Mouse (Mus musculus) adrenal gland, postnatal 4 days (tissue): ENCODE measurements at regions not wholly inside any gene's neighbourhood (a gene's known extent, or its start where the extent isn't known, plus 50 kb on each side); places are given as distances from the start of the nearest gene placed in this dataset.

Source experiments
- DNase-seq, 2 experiments: peaks; one replicate each; pipeline ENCODE4 v3.0.0; 2021 to 2022; ENCODE audit warnings: low spot score in 2 of 2, mixed read lengths in 2 of 2

DNA sequence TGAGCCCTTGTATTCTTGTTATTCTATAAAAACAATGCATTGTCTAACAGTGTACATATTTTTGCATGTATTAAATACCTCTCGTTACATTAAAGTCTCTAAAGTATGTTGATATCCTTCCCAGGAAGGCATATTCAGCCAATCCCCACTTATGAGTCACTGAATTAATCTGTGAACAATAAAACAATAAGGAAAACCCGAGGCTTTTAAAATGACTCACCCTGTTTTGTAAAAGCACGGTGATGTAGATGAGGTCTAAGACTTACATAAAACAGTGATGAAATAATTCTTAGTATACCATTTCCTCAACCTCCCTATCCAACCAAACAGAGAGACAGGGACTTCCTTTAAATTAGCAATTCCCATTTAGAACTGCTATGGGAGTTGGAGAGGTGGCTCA, 95.8 kb downstream of the Asb7 start:
- no peak for DNase-seq

DNA sequence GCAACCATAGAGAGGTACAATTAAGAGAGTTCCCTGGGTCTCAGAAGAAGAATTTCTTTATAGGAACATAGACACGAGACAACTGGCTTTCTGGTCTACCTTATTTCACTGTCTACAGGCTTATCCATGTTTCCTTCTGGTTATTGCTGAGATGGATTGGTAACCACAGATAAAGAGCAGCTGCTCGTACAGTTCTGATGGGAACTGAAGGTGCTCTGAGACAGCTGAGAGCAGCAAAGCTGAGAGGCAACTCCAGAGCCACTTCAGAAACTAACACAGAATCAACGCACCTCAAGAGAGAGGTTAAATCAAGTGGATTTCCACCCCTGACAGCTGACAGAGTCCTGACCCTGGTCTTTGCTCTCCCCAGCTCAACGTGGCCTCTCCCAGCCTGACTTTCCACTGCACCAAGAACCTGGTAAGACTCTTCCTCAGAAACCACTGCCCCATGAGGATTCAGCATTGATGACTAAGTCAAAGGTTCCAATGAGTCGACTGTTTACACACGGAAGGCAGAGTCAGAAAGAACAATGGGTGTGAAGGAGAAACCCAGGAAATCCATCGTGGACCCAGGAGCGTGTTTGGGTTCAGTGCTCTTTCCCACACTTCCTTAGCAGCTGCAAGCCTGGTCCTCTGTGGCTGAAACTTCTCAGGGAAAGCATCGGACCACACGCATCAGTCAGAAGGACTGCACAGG, 97.7 kb downstream of the Asb7 start:
- no peak for DNase-seq

DNA sequence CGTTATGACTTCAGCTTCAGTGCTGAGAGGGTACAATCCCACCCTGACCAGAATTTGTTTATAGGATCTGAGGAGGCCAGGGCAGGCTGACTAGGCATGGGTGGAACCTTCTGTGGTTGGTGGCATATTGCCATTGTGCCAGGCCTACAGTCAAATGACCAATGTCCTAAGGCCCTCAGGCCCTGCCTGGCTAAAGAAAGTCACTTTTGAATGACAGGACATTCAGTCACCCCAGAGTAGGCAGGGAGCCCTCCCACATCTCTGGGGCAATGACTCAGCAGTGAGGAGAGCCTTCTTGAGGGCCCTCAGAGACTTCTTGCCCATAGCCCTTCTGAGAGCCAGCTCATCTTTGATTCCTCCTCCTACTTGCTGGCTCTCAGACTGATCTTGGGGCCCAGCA, 102.9 kb downstream of the Asb7 start:
- DNase-seq = no peak

DNA sequence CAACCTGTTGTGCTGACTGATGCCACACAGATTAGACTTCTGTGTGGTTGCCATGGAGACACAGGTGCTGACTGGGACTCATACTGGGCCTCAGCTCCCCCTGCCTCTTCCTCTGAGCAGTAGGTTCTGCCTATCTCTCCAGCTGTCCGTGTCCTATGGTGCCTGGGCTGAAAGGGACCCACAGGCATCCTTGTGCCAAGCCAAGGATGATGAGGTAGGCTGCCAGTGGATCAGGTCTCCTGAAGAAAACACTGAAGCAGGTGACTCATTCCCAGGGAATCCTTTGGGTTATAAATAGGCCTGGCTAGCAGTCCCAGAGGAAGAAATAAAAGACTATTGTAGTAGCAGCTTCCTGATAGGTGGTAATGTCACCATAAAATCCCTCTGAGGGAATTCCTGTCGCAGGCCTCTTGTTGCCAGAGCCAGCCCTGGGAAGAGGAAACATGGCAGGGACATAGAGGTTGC, 108.7 kb downstream of the Asb7 start:
- no peak for DNase-seq

DNA sequence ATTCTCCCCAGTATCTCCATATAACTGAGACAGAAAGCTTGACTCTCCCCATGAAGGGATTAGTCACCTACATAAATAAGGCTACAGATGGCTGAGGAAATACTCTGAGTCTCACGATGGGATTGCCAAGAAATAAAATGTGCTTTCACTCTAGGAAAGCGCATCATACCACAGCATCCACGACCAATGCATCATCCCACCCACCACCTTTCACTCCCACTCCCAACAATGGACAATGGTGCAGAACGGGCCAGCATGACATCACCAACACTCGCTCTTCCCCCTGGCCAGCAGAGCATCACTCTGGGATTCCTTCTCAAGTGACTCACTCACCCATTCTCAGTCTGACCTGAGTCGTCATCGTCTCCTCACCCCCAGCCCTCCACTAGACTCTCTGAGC, 113.1 kb downstream of the Asb7 start:
- no peak for DNase-seq

DNA sequence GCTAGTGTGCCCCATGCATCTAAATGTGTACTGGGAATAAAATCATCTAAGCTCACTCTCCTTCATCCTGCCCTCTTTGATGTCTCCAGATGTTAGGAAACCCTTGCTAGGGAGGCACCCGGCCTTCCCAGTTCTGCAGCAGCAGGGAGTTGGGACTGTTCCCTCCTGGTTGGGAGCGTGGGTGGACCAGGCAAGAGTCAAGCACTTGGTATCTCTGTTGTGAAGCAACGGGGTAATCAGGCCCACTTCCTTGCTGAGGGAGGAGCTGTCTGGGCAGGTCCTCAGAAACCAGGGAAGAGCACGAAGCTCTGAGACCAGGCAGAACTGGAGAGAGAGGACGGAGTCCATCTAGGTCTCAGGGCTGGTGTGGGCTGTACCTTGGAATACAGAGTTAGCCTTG, 117.9 kb downstream of the Asb7 start:
- DNase-seq = no peak

DNA sequence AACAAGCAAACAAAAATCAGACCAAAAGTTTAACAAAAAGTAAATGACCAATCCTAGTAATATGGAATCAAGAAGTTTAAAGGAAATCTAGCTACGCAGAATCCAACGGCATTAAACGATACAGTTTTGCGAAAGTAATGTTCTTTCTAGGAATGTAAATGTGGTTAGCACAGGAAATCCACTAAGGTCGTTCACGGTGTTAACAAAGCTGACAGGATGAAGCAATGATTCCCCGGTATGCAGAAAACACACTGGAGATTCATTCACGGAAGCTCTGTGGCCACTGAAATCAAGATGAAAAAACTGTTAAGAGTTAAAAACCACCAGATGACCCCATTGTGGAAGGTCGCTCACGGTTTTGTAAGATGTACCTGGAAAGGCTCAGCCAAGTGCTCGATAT, 120.4 kb upstream of the Aldh1a3 start:
- no peak for DNase-seq

DNA sequence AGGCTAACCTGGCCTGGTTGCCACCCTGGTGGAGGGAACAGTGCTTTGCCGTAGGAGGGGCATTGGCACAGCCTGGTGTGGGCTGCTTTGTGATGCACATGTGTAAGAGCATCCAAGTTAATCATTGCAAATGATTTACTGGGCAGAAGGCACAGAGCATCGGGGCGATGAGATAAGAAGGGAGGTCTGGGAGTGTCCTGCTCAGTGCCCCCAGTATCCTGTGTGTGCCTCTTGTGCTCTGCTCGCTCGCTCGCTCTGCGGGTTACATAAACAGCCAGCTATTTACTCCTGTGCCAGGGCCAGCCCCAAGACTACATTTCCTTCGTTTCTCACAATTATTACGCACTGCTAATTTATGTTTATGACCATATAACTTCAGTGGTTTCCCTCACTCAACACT, 117.9 kb upstream of the Aldh1a3 start:
- DNase-seq = no peak

DNA sequence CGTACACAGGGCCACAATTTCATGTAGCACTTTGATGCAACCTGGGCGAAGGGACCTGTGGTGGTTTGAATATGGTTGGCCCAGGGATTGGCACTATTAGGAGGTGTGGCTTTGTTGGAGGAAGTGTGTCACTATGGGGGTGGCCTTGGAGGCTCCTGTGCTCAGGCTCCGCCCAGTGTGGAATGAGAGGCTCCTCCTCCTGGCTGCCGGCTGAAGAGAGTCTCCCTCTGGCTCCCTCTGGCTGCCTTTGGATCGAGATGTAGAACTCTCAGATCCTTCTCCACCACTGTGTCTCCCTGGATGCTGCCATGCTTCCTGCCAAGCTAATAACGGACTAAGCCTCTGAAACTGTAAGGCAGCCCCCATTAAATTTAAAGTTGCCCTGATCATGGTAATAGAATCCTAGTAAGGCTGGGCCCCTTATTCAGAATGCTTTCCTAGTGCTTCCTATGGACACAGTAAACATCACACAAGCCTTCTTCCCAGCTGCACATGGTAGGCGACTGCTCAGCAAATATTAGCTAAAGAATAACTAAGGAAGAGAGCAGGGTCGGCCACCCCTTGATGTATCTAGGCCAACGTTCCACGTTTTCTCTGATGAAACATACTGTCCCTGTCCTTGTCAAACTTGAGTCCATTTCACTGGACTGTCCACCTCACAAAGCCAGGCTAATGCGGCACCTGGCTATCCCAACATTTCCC, 117.2 kb upstream of the Aldh1a3 start:
- no peak for DNase-seq

DNA sequence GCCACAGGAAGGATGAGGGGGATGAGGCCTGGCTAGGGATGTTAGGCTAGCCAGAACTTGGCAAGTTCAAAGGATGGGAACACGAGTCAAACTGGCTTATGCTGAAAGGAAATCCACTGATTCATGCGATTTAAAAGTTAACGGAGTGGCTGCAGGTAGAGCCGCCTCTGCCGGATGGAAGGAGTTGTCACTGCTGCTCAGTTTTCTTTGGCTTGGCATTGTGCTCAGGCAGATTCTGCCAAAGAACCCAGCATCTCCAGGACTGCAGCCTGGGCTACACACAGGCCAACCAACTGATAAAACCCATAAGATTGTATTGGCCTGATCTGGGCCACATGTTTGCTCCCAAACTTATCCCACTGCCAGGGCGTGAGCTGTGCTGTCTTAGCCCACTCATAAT, 105.3 kb upstream of the Aldh1a3 start:
- DNase-seq = no peak

DNA sequence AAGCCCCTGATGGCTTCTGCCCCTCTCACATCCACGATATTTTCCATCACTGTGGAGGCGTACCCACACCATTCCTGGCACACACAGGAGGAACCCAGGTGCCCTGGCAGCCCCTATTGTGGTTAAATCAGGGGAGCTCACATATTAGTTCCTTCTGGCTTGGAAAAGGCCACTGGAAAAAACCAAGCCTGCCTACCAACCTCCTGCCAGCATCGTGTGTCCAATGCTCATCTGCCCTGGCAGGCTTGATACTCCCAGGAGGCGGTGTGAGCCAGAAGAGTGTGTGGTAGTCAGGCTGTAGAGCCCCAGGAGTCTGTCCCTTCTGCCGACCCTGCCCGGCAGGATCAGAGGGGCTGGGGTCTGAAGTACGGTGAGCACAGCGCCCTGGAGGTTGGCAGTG, 104.7 kb upstream of the Aldh1a3 start:
- DNase-seq = no peak

DNA sequence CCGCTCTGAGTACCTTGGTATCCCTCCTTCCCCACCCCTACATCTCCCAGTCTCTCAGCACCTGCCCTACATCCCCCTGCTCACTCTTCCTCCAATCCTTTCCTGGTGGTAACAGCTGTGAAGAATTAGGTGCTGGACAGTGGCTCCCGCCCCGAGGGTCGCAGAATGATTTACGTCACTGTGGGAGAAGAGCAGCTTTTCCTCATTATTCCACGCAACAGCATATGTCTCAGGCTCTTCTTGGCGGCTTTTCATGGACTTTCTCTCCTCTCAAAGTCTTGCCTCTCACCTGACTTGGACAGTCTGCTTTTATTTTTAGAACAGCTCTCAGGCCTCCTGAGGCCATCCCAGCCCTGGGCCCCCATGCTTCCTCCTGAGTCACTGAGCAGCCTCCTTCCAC, 103.8 kb upstream of the Aldh1a3 start:
- no peak for DNase-seq

DNA sequence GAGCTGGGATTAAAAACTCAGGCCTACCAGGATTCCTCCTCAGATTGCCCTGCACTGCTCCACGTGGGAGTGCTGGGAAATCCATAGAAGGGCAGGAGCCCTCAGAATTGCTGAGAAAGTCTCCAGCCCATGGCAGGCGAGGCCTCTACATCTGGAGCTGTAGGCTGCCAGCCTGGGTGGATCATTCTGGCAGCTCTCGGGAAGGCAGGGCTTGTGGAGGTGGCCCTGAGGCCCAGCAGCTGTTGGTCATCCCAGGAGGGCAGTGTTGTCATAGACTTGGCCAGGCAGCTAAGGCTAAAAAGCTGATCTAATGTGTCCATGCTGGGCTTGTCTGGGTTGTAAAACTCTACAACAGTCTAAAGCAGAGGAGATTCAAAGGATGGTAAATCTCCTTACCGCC, 101.6 kb upstream of the Aldh1a3 start:
- DNase-seq = no peak

DNA sequence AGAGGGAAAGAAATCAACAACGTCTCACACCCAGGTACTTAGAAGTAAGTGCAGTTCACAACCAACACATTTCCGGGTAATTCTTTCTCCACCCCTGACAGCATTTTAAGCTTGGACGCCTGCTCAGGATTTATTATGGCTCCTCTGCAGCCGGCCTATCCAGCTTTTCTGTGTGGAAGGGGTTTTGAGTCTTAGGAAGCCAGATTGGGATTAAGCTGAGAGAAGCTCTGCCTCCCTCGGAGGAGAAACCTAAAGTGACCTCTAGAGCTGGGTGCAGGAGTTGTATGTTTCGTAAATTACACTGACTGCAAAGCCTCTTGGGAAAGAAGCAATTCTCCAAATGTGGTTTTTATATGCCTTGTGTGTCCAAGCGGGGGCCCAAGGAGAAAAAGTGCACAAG, 96.6 kb upstream of the Aldh1a3 start:
- no peak for DNase-seq

DNA sequence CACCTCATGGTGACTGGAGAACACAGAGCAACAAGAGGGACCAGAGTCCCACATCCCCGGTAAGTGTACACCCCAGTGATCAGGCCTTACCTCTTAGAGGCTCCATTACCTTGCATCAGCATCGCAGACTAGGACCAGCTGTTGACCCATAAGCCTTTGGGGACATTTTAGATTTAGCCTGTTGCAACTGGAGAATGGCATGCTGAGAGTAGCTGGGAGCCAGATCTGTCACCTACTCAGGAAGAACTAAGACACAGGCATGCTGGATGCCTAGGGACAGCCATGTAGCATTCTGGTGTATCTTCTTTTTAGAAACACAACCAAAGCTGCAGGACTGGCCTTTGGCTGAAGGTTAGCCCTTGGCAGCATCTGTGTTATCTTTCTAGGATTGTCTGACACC, 94.2 kb upstream of the Aldh1a3 start:
- DNase-seq = no peak

DNA sequence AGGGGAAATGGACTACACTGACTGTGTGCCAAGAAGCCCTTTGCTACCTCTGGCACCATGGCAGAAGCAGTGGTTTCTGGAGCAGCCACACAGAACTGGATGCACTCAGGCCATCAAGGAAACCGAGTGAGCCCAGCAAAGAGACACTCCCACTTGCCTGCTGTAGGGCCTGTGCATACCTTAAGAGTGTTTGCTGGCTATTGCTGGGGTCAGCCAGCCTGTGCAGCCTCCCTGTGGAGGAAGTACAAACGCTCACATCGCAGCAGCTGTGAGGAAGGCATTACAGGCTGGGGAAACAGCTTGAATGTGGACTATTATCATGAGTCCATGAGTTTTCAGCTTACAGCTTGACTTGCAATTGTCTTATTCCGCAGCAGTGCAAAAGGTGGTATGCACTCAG, 88.8 kb upstream of the Aldh1a3 start:
- DNase-seq = no peak

DNA sequence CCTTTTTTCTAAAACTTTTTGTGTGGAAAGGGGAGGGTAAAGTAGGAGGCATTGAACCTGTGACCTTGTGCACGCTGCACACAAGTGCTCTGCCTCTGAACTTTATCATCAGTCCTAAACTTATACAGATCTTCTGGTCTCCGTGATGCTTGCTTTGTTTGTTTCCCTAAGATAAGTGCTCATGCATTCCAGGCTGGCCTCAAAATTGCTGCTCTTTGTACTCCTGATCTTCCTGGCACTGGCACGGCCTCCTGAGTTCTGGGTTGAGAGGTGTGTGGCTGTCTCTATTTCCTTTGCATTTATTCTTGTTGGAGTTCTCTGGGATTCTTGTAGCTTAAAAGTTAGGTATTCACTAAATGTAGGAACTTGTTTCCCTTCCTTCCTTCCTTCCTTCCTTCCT, 86.1 kb upstream of the Aldh1a3 start:
- no peak for DNase-seq

DNA sequence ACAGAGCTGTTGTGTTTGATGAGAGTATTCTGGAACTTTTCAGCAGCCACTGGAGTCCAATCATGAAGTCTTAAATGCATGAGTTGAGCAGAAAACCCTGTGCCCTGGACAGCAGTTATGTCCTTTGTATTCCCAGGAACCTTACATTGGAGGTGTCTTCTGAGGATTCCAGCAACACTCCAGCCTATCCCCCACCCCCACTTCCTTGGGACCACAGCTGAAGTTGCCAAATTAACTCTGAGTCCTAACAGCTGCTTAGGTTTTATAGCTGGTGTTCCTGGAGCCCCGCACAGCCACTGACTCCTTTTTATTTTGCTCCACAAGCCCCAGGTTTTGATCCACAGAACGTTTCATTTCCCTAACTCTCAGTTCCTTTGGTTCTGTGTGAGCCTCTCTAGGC, 78.4 kb upstream of the Aldh1a3 start:
- DNase-seq = no peak

DNA sequence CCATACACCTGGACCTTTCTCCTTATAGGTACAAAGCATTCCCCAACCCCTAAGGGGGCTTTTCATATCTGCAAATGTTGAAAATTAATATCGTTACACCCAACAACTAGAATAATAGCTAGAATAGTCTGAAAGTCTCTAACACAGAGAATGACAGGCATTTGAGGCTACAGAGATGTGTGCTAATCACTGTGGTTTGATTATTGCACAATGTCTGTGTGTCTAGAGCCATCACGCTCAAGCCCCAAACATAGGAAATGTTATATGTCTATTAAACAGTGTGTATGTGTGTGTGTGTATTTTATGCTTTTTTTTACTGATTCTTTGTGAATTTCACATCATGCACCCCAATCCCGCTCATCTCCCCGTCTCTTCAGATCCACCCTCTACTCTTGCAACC, 77.2 kb upstream of the Aldh1a3 start:
- DNase-seq = no peak

DNA sequence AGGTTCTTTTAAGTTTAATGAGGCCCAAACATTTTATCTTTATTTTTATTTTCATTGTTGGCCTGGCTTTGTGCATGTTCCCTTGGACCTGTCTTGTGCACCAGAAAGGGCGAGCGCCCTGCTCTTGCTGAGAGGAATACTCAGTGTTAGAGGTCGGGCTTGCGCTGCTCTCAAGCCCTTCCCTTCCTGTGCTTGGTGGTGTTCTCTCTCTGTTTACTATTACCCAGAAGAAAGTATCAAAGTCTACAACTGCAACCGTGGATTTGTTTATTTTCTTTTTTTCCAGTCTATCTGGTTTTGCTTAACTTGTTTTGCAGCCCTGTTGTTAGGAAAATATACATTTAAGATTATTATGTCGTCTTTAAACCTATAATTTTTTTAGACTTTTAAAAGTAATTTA, 74.1 kb upstream of the Aldh1a3 start:
- DNase-seq = no peak

DNA sequence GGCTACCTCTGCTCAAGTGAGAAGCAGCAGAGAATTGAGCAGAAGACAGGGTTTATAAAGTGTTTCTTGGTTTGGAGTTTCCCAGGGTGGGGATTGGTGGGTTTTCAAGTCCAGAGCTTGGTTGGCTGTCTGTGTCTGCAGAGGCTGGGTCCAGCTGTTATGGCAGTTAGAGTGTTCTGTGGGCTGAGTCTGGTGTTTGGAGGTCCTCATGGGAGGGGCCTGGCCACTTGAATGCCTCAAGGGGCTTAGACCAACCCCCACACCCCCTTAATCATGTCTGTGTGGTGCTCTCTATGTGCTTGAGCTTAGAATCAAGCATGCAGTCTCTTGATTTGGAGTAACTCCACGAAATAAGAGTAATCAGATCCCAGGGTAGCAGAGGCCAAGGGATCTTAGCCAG, 70.2 kb upstream of the Aldh1a3 start:
- DNase-seq = no peak

DNA sequence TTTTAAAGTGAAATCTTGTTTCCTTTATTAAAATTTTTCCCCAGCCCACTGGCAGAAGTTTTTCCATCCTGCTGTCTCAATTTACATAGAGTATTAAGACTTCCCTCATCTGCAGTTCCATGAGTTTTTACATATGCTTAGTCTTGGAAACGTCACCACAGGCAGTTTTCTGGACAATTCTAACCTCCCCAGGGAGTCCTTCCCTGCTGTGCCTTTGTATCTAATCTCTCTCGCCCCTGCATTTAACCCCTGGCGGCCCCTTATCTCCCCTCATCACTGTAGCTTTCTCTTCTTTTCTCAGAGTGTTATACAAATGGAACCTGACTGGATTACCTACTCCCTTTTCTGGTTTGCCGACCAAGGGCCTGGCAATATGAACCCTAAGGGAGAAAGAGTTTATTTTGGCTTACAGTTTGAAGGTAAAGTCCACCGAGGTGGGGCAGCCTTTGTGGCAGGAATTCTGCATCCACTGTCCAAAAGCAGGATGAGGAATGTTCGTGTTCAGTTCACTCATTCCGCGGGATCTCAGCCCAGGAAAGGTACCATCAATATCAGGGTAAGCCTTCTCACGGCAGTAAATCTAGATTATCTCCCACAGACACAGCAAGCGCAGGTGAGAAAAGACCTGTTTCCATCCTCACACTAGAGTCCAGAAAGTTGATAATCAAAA, 66.0 kb upstream of the Aldh1a3 start:
- DNase-seq = no peak

DNA sequence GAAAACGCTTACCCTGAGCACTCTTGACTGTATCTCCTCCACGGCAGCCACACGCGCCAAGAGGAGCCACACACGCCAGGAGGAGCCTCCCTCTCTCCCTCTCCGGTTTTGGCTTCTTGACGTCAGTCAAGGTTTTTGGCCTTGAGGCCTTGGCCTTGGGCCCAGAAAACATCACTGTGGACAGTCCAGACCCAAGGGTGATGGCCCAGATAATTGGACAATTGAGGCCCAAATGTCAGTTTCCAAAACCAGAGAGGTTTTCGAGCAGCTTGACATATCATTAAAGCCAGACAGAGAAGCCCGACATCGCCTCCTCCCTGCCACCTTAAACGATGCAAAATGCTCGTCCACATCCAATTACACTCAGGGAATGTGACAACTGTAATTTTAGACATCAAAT, 65.4 kb upstream of the Aldh1a3 start:
- DNase-seq = peak; percentile 15 to 23
